Mouse (Mus musculus) limb, embryonic 10.5 days (tissue): ENCODE data around the gene Cntf. TPM values are rescaled to one million over a fixed set of nuclear protein-coding genes. Genes with fewer than 3 reads are reported as not detected.
"Not testable (repeated sequence)": the region's sequence is repeated elsewhere in the genome, so short reads cannot be mapped to it uniquely, and the experiment has no call there.

Experiments used
- DNase-seq: peaks from one replicate; pipeline ENCODE4 v3.0.0-alpha.2; 2017; ENCODE audit warnings: low spot score
- H3K27ac ChIP-seq: fragments of 300-500 bp; sonication (generic); 2 replicates; pipeline ENCODE4 v1.5.1; 2016; ENCODE audit warnings: mild to moderate bottlenecking
- H3K27me3 ChIP-seq: fragments of 300-500 bp; sonication (generic); 2 replicates; pipeline ENCODE4 v1.6.1; 2016; ENCODE audit warnings: low read depth, mild to moderate bottlenecking; ENCODE audit not compliant: poor library complexity, severe bottlenecking
- H3K36me3 ChIP-seq: fragments of 300-500 bp; sonication (generic); 2 replicates; pipeline ENCODE4 v1.6.1; 2016; ENCODE audit warnings: mild to moderate bottlenecking, moderate library complexity
- H3K4me1 ChIP-seq: fragments of 300-500 bp; sonication (generic); 2 replicates; pipeline ENCODE4 v1.6.1; 2016
- H3K4me3 ChIP-seq: fragments of 300-500 bp; sonication (generic); 2 replicates; pipeline ENCODE4 v1.5.1; 2016; ENCODE audit warnings: mild to moderate bottlenecking, moderate library complexity
- H3K9me3 ChIP-seq: fragments of 300-500 bp; sonication (generic); replicated peaks from 2 replicates; pipeline ENCODE4 v1.6.1; 2016; ENCODE audit warnings: mild to moderate bottlenecking
- WGBS: fragments of 180-500 bp; shearing (Covaris S2); methylation state at CpG from one replicate; pipeline ENCODE4 v1.1.7; 2016; 5-methylcytosine and 5-hydroxymethylcytosine counted together
- polyA plus RNA-seq: library from polyadenylated mRNA; unstranded; fragments of >200 nt; fragmentation: Nextera tagmentation; extraction: Ambion mirVana; gene quantifications from 2 replicates; pipeline ENCODE4 v1.2.1, GENCODE M21; 2016

The Cntf gene
- polyA plus RNA-seq, 1 experiment from 2014 or later = 2.2 TPM

- DNase-seq = no peak
- no peaks in the 10 kb centered on the region for H3K9me3 ChIP-seq
- 79% methylated on average over 3 of the region's 3 CpGs for WGBS
- no peak overlapping the region for H3K4me3 ChIP-seq
- H3K27ac ChIP-seq = no peak overlapping the region
- no peaks in the 10 kb centered on the region for H3K4me1 ChIP-seq
- 0 out of 2 replicates have a peak, but pooled peaks cover under 1% of the 10 kb centered on the region for H3K36me3 ChIP-seq
- H3K27me3 ChIP-seq = no peaks in the 10 kb centered on the region
Observed at GRCm38 (mm10) chr19:12756286-12756685, 9.1 kb downstream of the Cntf start.

GRCm38 (mm10) chr19:12731950-12732349, 33.5 kb downstream of the Cntf start:
- DNase-seq = no peak
- Histone ChIP-seq H3K4me1 (no peaks in the 10 kb centered on the region), H3K27ac (no peak overlapping the region), H3K4me3 (no peak overlapping the region), H3K27me3 (no peaks in the 10 kb centered on the region), H3K36me3 (no peaks in the 10 kb centered on the region), H3K9me3 (no peaks in the 10 kb centered on the region)
- 85% methylated on average over 2 of the region's 2 CpGs for WGBS

GRCm38 (mm10) chr19:12731036-12731435, 34.4 kb downstream of the Cntf start:
- no peaks in the 10 kb centered on the region for H3K36me3 ChIP-seq
- no peaks in the 10 kb centered on the region for H3K4me1 ChIP-seq
- no peak for DNase-seq
- H3K27ac ChIP-seq = no peak overlapping the region
- WGBS = 64% methylated on average over 1 of the region's 1 CpGs
- no peaks in the 10 kb centered on the region for H3K27me3 ChIP-seq
- no peaks in the 10 kb centered on the region for H3K9me3 ChIP-seq
- H3K4me3 ChIP-seq = no peak overlapping the region

GRCm38 (mm10) chr19:12725851-12726250, 39.6 kb downstream of the Cntf start:
- 89% methylated on average over 1 of the region's 1 CpGs for WGBS
- no peak overlapping the region for H3K4me3 ChIP-seq
- H3K9me3 ChIP-seq = no peaks in the 10 kb centered on the region
- no peak overlapping the region for H3K27ac ChIP-seq
- no peaks in the 10 kb centered on the region for H3K4me1 ChIP-seq
- no peak for DNase-seq
- H3K36me3 ChIP-seq = no peaks in the 10 kb centered on the region
- no peaks in the 10 kb centered on the region for H3K27me3 ChIP-seq

GRCm38 (mm10) chr19:12722308-12722707, 43.1 kb downstream of the Cntf start:
- Histone ChIP-seq H3K27ac (no peak overlapping the region), H3K4me1 (no peaks in the 10 kb centered on the region), H3K27me3 (no peaks in the 10 kb centered on the region), H3K4me3 (no peak overlapping the region), H3K9me3 (no peaks in the 10 kb centered on the region), H3K36me3 (no peaks in the 10 kb centered on the region)
- 72% methylated on average over 3 of the region's 3 CpGs for WGBS
- DNase-seq = no peak

- not testable (repeated sequence) for H3K9me3 ChIP-seq, DNase-seq, H3K4me1 ChIP-seq, H3K27ac ChIP-seq, H3K36me3 ChIP-seq, H3K4me3 ChIP-seq, H3K27me3 ChIP-seq
- 93% methylated on average over 7 of the region's 7 CpGs for WGBS
Observed at GRCm38 (mm10) chr19:12721596-12721995, 43.8 kb downstream of the Cntf start.

GRCm38 (mm10) chr19:12720919-12721318, 44.5 kb downstream of the Cntf start:
- H3K36me3 ChIP-seq, H3K9me3 ChIP-seq, H3K4me1 ChIP-seq, DNase-seq, H3K27me3 ChIP-seq, H3K4me3 ChIP-seq, H3K27ac ChIP-seq: not testable (repeated sequence)
- 89% methylated on average over 5 of the region's 5 CpGs for WGBS

GRCm38 (mm10) chr19:12720463-12720862, 45.0 kb downstream of the Cntf start:
- Histone ChIP-seq H3K27ac (no peak overlapping the region), H3K4me1 (no peaks in the 10 kb centered on the region), H3K9me3 (no peaks in the 10 kb centered on the region), H3K4me3 (no peak overlapping the region), H3K27me3 (no peaks in the 10 kb centered on the region), H3K36me3 (no peaks in the 10 kb centered on the region)
- DNase-seq = no peak
- 71% methylated on average over 2 of the region's 2 CpGs for WGBS

- Histone ChIP-seq H3K27me3 (no peaks in the 10 kb centered on the region), H3K36me3 (no peaks in the 10 kb centered on the region), H3K27ac (no peak overlapping the region), H3K4me1 (no peaks in the 10 kb centered on the region), H3K4me3 (no peak overlapping the region), H3K9me3 (no peaks in the 10 kb centered on the region)
- 82% methylated on average over 6 of the region's 6 CpGs for WGBS
- no peak for DNase-seq
Observed at GRCm38 (mm10) chr19:12719189-12719588, 46.2 kb downstream of the Cntf start.

Other genes starting within 250 kb of the Cntf start
- gene Fam111a, start 219.9 kb downstream of the Cntf start, polyA plus RNA-seq = 11.5 and 15.4 TPM in 2 replicates
- gene Gm4952, start 165.7 kb downstream of the Cntf start, polyA plus RNA-seq = not detected in 2 replicates
- gene Glyat, start 132.3 kb downstream of the Cntf start, polyA plus RNA-seq = not detected in 2 replicates
- gene Olfr1442, start 95.2 kb downstream of the Cntf start, polyA plus RNA-seq = not detected in 2 replicates
- not detected in 2 replicates for gene Olfr1443, start 87.5 kb downstream of the Cntf start, polyA plus RNA-seq
- not detected in 2 replicates for gene Keg1, start 69.8 kb downstream of the Cntf start, polyA plus RNA-seq
- gene Zfp91, start 30.5 kb upstream of the Cntf start, polyA plus RNA-seq = 11.0 and 13.5 TPM in 2 replicates
- 0.68 and 0.78 TPM in 2 replicates for gene Lpxn, start 30.6 kb upstream of the Cntf start, polyA plus RNA-seq
- not detected in 2 replicates for gene Gm5244, start 81.0 kb upstream of the Cntf start, polyA plus RNA-seq
- gene Olfr1444, start 91.7 kb upstream of the Cntf start, polyA plus RNA-seq = not detected in 2 replicates
- not detected in 2 replicates for gene Olfr1445, start 118.2 kb upstream of the Cntf start, polyA plus RNA-seq
- gene Olfr1446, start 127.9 kb upstream of the Cntf start, polyA plus RNA-seq = not detected in 2 replicates
- gene Olfr1447, start 138.1 kb upstream of the Cntf start, polyA plus RNA-seq = not detected in 2 replicates
- gene Olfr1448, start 158.8 kb upstream of the Cntf start, polyA plus RNA-seq = not detected in 2 replicates
- gene Olfr1449, start 165.2 kb upstream of the Cntf start, polyA plus RNA-seq = not detected in 2 replicates
- gene Olfr1450, start 184.6 kb upstream of the Cntf start, polyA plus RNA-seq = not detected in 2 replicates
- gene Olfr1451, start 229.4 kb upstream of the Cntf start, polyA plus RNA-seq = not detected in 2 replicates